Mouse (Mus musculus) bone marrow macrophage, adult 2 months (primary cell): Measurements from ENCODE around the gene Pycr2.

ENCODE experiments used
- CTCF ChIP-seq: IDR thresholded peaks from 2 replicates; pipeline ENCODE4 v1.5.1; 2012; ENCODE audit warnings: low read depth, mild to moderate bottlenecking, low read length, moderate library complexity
- POLR2A ChIP-seq: IDR thresholded peaks from 2 replicates; pipeline ENCODE4 v1.6.1; 2012; ENCODE audit warnings: mild to moderate bottlenecking, low read depth, low read length, borderline replicate concordance

DNA sequence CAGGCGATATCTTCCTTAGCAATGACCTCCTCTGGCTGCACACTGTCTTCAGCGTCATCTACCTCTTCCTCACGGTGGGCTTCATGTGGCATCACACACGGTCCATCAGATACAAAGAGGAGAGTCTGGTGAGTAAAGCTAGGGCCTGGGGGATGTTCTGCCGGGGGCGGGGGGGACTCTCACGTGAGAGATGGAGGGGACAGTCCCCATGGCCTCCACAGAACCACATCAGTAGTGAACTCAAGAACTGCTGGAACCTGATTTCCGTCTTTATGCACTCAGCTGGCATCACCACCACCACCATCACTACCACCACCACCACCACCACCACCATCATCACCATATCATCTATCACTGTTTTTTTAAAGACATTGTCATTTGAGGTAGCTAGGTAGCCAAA is 52.3 kb downstream of the Pycr2 start:
- TF ChIP-seq CTCF = no peak
- no peak for TF ChIP-seq POLR2A
